Mouse (Mus musculus): ENCODE results near the gene Gm8122. TPM values are rescaled to one million over a fixed set of nuclear protein-coding genes. Genes with fewer than 3 reads are reported as not detected.

The Gm8122 gene
- not detected for polyA plus RNA-seq (2015; fragmentation: Illumina TruSeq; extraction: RNeasy Lipid Tissue Mini Kit (QIAGEN cat#74804); ENCODE audit: insufficient read depth, low read depth, low replicate concordance)

GRCm38 (mm10) chr14:43235204-43235603 is at the start of gene Gm8122:
TSS of gene Gm8122 (minus strand) at chr14:43235304.

GRCm38 (mm10) chr14:43274986-43275511 is 39.9 kb upstream of the Gm8122 start, which contains the start of gene Gm9732:
TSS of gene Gm9732 (plus strand) at chr14:43275036.

GRCm38 (mm10) chr14:43258349-43258748 is 23.2 kb upstream of the Gm8122 start, which contains the start of gene Gm8126:
TSS of gene Gm8126 (plus strand) at chr14:43258649.

Other genes with a start within 250 kb of the Gm8122 start
- gene Gm8082, start 241.7 kb downstream of the Gm8122 start, polyA plus RNA-seq (2015; fragmentation: Illumina TruSeq; extraction: RNeasy Lipid Tissue Mini Kit (QIAGEN cat#74804); ENCODE audit: insufficient read depth, low read depth, low replicate concordance) = not detected
- not detected for gene Gm10376, start 219.7 kb downstream of the Gm8122 start, polyA plus RNA-seq (2015; fragmentation: Illumina TruSeq; extraction: RNeasy Lipid Tissue Mini Kit (QIAGEN cat#74804); ENCODE audit: insufficient read depth, low read depth, low replicate concordance)
- gene Gm8094, start 158.7 kb downstream of the Gm8122 start, polyA plus RNA-seq (2015; fragmentation: Illumina TruSeq; extraction: RNeasy Lipid Tissue Mini Kit (QIAGEN cat#74804); ENCODE audit: insufficient read depth, low read depth, low replicate concordance) = not detected
- gene Gm8104, start 134.7 kb downstream of the Gm8122 start, polyA plus RNA-seq (2015; fragmentation: Illumina TruSeq; extraction: RNeasy Lipid Tissue Mini Kit (QIAGEN cat#74804); ENCODE audit: insufficient read depth, low read depth, low replicate concordance) = not detected
- not detected for gene Gm7233, start 55.4 kb downstream of the Gm8122 start, polyA plus RNA-seq (2015; fragmentation: Illumina TruSeq; extraction: RNeasy Lipid Tissue Mini Kit (QIAGEN cat#74804); ENCODE audit: insufficient read depth, low read depth, low replicate concordance)
- gene Gm8126, start 23.3 kb upstream of the Gm8122 start, polyA plus RNA-seq (2015; fragmentation: Illumina TruSeq; extraction: RNeasy Lipid Tissue Mini Kit (QIAGEN cat#74804); ENCODE audit: insufficient read depth, low read depth, low replicate concordance) = not detected
- gene Gm9732, start 39.7 kb upstream of the Gm8122 start, polyA plus RNA-seq (2015; fragmentation: Illumina TruSeq; extraction: RNeasy Lipid Tissue Mini Kit (QIAGEN cat#74804); ENCODE audit: insufficient read depth, low read depth, low replicate concordance) = not detected
- gene Gm8127, start 58.5 kb upstream of the Gm8122 start, polyA plus RNA-seq (2015; fragmentation: Illumina TruSeq; extraction: RNeasy Lipid Tissue Mini Kit (QIAGEN cat#74804); ENCODE audit: insufficient read depth, low read depth, low replicate concordance) = not detected
- gene 1700001F09Rik, start 112.5 kb upstream of the Gm8122 start, polyA plus RNA-seq (2015; fragmentation: Illumina TruSeq; extraction: RNeasy Lipid Tissue Mini Kit (QIAGEN cat#74804); ENCODE audit: insufficient read depth, low read depth, low replicate concordance) = not detected
- gene Gm8138, start 181.0 kb upstream of the Gm8122 start, polyA plus RNA-seq (2015; fragmentation: Illumina TruSeq; extraction: RNeasy Lipid Tissue Mini Kit (QIAGEN cat#74804); ENCODE audit: insufficient read depth, low read depth, low replicate concordance) = not detected